Mouse (Mus musculus) limb, embryonic 13.5 days (tissue): ENCODE data around the gene Sbk1. TPM values are rescaled to one million over a fixed set of nuclear protein-coding genes. Genes with fewer than 3 reads are reported as not detected.
A peak's percentile ranks its signal among the peaks of the same experiment; 100 is the strongest.
"Not testable (repeated sequence)": the region's sequence is repeated elsewhere in the genome, so short reads cannot be mapped to it uniquely, and the experiment has no call there.

Source experiments
- ATAC-seq: fragments of 200-750 bp; cut with Nextera tagmentation; 2 replicates; pipeline ENCODE4 v1.8.0; 2017; ENCODE audit warnings: low read depth, moderate number of reproducible peaks, moderate TSS enrichment; ENCODE audit not compliant: low FRiP score
- H3K27ac ChIP-seq: fragments of 300-500 bp; sonication (generic); 2 replicates; pipeline ENCODE4 v1.5.1; 2015; ENCODE audit warnings: inconsistent platforms, mild to moderate bottlenecking, moderate library complexity
- H3K27me3 ChIP-seq: fragments of 300-500 bp; sonication (generic); 2 replicates; pipeline ENCODE4 v1.6.1; 2015; ENCODE audit warnings: mild to moderate bottlenecking, inconsistent platforms
- H3K36me3 ChIP-seq: fragments of 300-500 bp; sonication (generic); 2 replicates; pipeline ENCODE4 v1.6.1; 2015; ENCODE audit warnings: inconsistent platforms, mild to moderate bottlenecking, moderate library complexity
- H3K4me1 ChIP-seq: fragments of 300-500 bp; sonication (generic); 2 replicates; pipeline ENCODE4 v1.6.1; 2015; ENCODE audit warnings: inconsistent platforms
- H3K4me2 ChIP-seq: fragments of 300-500 bp; sonication (generic); replicated peaks from 2 replicates; pipeline ENCODE4 v1.6.1; 2015; ENCODE audit warnings: inconsistent platforms, mild to moderate bottlenecking, moderate library complexity
- H3K4me3 ChIP-seq: fragments of 300-500 bp; sonication (generic); 2 replicates; pipeline ENCODE4 v1.5.1; 2015; ENCODE audit warnings: moderate library complexity, mild to moderate bottlenecking, inconsistent platforms
- H3K9ac ChIP-seq: fragments of 300-500 bp; sonication (generic); 2 replicates; pipeline ENCODE4 v1.6.1; 2015; ENCODE audit warnings: mild to moderate bottlenecking, inconsistent platforms
- H3K9me3 ChIP-seq: fragments of 300-500 bp; sonication (generic); 2 replicates; pipeline ENCODE4 v1.6.1; 2016; ENCODE audit warnings: inconsistent platforms
- WGBS: fragments of 180-500 bp; shearing (Covaris S2); methylation state at CpG from one replicate; pipeline ENCODE4 v1.1.7; 2015; 5-methylcytosine and 5-hydroxymethylcytosine counted together
- polyA plus RNA-seq: library from polyadenylated mRNA; unstranded; fragments of >200 nt; fragmentation: Nextera tagmentation; extraction: Ambion mirVana; gene quantifications from 2 replicates; pipeline ENCODE4 v1.2.1, GENCODE M21; 2015

Gene Sbk1
- polyA plus RNA-seq, 1 experiment from 2014 or later = 58.2 TPM

DNA sequence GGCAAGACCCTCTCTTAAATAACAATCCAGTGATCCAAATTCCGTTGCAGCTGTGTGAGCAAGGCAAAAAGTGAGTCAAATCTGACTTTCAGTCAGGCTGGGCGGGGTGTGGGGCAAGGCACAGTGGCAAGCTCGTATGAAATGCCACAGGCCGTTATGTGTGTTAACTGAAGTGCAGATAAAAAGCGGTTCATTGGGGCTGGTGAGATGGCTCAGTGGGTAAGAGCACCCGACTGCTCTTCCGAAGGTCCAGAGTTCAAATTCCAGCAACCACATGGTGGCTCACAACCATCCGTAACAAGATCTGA is 10.2 kb downstream of the Sbk1 start:
- not testable (repeated sequence) for H3K4me2 ChIP-seq, H3K27me3 ChIP-seq, H3K9ac ChIP-seq, H3K4me3 ChIP-seq, H3K9me3 ChIP-seq, H3K27ac ChIP-seq, ATAC-seq
- peaks cover 17% of the 10 kb centered on the region for H3K4me1 ChIP-seq
- peaks cover 85% of the 10 kb centered on the region for H3K36me3 ChIP-seq
- 82% methylated on average over 8 of the region's 8 CpGs for WGBS

DNA sequence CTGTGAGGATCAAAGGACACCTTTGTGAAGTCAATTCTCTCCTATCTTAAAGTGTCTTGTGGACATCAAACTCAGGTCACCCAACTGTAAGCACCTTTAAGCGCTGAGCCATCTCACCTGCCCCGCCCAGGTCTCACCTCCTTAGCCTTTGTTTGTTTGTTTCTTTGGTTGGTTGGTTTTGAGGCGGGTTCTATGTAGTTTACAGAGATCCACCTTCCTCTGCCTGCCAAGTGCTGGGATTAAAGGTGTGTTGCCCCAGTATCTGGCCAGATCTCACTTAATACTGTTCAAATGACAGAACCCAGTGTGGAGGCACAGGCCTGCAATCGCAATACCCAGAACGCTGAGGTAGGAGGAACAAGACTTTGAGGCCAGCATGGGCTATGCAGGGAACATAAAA is 11.6 kb downstream of the Sbk1 start:
- Histone ChIP-seq H3K4me1 (peaks cover 11% of the 10 kb centered on the region), H3K36me3 (peaks cover 81% of the 10 kb centered on the region), H3K27me3 (no peaks in the 10 kb centered on the region), H3K4me2 (no peak overlapping the region), H3K9me3 (no peaks in the 10 kb centered on the region), H3K27ac (no peak overlapping the region), H3K9ac (no peak overlapping the region), H3K4me3 (no peak overlapping the region)
- no peak for ATAC-seq
- 89% methylated on average over 5 of the region's 5 CpGs for WGBS

DNA sequence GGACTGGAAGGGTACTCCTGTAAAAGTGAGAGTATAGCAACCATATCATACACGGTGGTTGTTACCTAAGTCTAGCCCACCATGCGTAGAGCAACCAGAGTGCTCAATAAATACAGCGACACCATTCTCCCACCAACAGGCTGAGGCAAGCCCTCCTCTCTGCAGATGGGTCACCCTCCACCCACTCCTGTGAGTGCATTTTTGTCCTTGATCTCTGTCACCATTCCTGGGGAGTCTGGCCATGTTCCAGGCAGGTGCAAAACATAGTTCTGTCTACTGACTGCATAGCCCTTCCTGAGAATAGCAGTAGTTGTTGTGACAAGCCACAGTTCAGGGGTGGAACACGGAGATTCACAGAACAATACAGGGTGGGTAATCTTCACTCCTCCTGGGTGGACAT is 12.0 kb downstream of the Sbk1 start:
- no peaks in the 10 kb centered on the region for H3K9me3 ChIP-seq
- 86% methylated on average over 4 of the region's 4 CpGs for WGBS
- peaks cover 81% of the 10 kb centered on the region for H3K36me3 ChIP-seq
- no peak overlapping the region for H3K4me2 ChIP-seq
- H3K4me1 ChIP-seq = peaks cover 11% of the 10 kb centered on the region
- ATAC-seq = no peak
- no peak overlapping the region for H3K9ac ChIP-seq
- no peak overlapping the region for H3K4me3 ChIP-seq
- no peaks in the 10 kb centered on the region for H3K27me3 ChIP-seq
- H3K27ac ChIP-seq = no peak overlapping the region

DNA sequence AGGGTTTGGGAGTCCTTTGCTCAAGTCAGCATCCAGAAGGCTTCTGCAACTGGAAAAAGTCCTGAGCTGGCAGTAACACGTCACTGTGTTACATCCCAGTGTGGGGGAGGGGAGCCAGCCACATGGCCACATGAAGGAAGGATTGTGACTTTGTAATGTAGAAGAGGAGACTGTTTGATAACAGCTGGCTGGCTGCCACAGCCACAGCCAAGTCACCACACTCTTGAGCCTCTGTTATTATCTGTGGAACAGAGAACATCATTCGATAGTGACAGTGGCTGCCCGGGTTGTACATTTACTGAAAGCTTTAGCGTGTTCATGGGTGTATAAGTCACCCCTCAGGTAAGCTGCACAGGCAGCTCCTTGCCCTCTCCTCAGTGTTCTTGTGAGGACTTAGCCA is 12.4 kb downstream of the Sbk1 start:
- H3K9me3 ChIP-seq = no peaks in the 10 kb centered on the region
- peaks cover 11% of the 10 kb centered on the region for H3K4me1 ChIP-seq
- H3K27ac ChIP-seq = no peak overlapping the region
- H3K4me3 ChIP-seq = no peak overlapping the region
- H3K4me2 ChIP-seq = no peak overlapping the region
- peaks cover 81% of the 10 kb centered on the region for H3K36me3 ChIP-seq
- no peak for ATAC-seq
- H3K9ac ChIP-seq = no peak overlapping the region
- WGBS = 72% methylated on average over 4 of the region's 4 CpGs
- no peaks in the 10 kb centered on the region for H3K27me3 ChIP-seq

DNA sequence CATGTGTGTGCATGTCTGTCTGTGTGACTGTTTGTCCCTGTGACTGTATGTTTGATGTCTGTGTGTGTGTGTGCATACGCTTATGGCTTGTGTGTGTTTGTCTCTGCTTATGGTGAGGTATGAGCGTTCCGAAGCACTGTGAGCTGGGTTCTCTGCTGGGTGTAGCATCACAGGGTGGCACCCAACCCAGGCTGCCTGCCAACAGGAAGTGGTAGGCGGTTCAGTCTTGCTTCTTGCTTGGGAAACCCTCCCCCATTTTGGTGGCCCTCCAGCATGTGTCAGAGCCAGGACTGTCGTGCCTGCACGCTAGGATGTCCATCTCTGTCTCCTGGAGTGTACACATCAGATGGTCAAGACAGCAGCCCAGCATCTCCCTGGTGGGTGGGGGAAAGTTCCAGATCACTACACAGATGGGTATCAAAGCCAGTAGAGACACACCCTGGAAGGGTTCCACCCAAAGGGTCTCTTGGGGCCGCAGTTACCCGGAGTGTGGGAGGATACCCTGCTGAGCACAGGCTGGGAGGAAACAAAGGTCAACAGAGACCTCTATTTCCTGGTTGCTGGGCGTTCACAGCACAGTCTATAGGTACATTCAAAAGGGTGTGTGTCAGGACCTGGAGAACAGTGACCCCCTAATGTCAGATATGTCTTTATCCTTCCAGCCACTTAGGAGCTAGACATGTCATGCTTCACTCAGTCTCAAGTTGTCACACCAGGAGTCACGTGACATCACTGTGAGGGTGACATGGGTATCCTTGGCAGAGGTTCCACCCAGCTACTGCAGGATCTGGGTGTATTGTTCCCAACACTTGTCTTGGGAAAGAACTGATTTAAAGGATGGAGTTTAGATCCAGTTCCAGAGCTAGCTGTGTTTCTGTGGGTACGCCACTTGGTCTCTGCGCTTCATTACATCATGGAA is 13.1 kb downstream of the Sbk1 start:
- no peak overlapping the region for H3K4me3 ChIP-seq
- H3K9me3 ChIP-seq = no peaks in the 10 kb centered on the region
- no peak overlapping the region for H3K27ac ChIP-seq
- H3K9ac ChIP-seq = no peak overlapping the region
- ATAC-seq = no peak
- H3K27me3 ChIP-seq = no peaks in the 10 kb centered on the region
- peaks cover 11% of the 10 kb centered on the region for H3K4me1 ChIP-seq
- H3K36me3 ChIP-seq = peaks cover 82% of the 10 kb centered on the region
- WGBS = 83% methylated on average over 12 of the region's 12 CpGs
- no peak overlapping the region for H3K4me2 ChIP-seq

DNA sequence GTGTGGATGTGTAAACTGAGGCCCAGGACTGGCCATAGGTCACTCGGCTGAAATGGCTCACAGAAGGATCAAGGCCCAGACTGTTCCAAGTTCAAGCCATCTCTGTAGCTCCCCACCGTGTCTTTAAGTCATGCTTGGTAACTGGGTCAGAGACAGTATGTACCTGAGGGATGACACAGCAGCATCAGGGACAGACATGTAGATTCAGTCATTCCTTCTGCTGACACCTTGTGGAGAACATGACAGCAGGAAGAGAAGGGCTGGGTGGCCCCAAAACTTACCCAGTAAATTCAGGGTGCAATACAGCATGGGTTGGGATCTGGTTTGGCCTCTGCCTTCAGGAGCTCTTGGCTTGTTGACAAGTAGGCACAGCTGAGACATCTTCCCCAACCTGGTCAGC is 13.9 kb downstream of the Sbk1 start:
- H3K27ac ChIP-seq = no peak overlapping the region
- H3K9ac ChIP-seq = no peak overlapping the region
- H3K4me1 ChIP-seq = peaks cover 11% of the 10 kb centered on the region
- H3K36me3 ChIP-seq = peaks cover 82% of the 10 kb centered on the region
- ATAC-seq = no peak
- H3K27me3 ChIP-seq = no peaks in the 10 kb centered on the region
- no peak overlapping the region for H3K4me2 ChIP-seq
- WGBS = 88% methylated on average over 2 of the region's 2 CpGs
- H3K9me3 ChIP-seq = no peaks in the 10 kb centered on the region
- no peak overlapping the region for H3K4me3 ChIP-seq

DNA sequence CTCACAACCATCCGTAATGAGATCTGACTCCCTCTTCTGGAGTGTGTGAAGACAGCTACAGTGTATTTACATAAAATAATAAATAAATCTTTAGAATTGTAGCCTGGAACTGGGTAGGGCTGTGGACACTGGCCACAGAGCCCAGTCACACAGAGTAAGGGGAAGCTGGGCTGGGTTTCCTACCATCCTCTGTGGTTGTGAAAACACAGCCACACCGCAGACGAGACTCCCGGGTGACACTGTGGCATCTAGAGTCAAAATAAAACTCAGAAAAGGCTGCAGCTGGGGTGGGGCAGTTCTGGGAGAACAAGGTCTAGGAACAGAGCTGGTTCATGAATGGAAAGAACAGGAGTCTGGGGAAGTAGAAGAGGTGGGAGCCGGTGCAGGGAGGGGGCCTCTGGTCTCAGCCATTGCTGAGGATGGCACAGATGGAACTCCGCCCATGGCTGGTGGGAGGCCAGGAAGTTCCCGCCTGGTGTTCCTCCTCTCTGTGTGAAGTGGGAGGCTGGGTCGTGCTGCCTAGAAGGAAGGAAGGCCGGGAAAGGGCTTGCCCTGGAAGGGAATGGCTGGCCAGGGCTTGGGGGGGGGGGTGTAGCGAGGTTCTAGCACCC is 15.2 kb downstream of the Sbk1 start:
- no peaks in the 10 kb centered on the region for H3K27me3 ChIP-seq
- H3K9ac ChIP-seq = 0 out of 2 replicates have a peak overlapping the region, but pooled peaks have one; percentile 31
- ATAC-seq = no peak
- H3K4me1 ChIP-seq = peaks cover 11% of the 10 kb centered on the region
- H3K4me2 ChIP-seq = no peak overlapping the region
- peaks cover 82% of the 10 kb centered on the region for H3K36me3 ChIP-seq
- H3K9me3 ChIP-seq = no peaks in the 10 kb centered on the region
- 64% methylated on average over 9 of the region's 10 CpGs for WGBS
- H3K27ac ChIP-seq = no peak overlapping the region
- no peak overlapping the region for H3K4me3 ChIP-seq

DNA sequence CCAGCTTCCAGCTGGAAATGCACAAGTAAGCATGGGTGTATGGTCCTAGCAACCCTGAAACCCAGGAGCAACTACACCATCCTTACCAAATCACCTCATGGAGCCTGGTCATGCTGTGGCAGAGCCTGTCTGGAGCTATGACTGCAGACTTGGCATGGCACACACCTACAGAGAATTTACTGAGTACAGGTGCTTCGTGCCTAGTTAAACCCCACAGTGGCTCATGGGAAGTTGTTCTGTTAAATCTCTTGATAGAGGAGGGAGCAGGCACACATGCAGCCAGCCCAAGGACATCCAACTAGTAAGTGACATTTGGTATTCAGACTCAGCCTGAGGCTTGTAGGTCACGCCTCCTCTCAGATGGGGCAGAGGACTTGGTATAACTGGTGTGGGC is 15.7 kb downstream of the Sbk1 start:
- H3K36me3 ChIP-seq = peaks cover 86% of the 10 kb centered on the region
- H3K27me3 ChIP-seq = no peaks in the 10 kb centered on the region

DNA sequence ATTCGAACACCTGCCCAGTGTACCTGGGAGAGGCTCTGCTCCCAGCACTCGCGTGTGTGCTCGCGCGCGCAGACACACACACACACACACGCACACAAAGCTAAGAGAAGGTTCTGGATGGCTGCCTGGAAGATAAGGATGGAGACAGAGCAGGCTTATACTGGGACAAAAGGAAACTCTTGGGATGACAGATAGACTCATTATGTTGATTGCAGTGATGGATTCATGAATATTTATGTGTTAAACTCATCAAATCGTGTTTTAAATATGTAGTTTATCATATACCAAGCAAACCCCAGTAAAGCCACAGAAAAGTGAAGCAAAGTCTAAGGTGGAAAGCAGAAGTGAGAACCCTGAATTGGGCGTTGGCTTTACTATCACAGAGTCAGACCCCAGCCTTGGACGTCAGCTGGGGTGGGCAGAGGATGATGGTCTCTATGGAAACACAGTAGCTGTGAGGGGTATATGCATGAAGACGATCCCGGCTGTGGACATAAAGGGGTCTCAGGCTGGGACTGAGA is 16.2 kb downstream of the Sbk1 start:
- WGBS = 93% methylated on average over 13 of the region's 13 CpGs

More for the DNA sequence above, 15.7 kb downstream of the Sbk1 start:
- no peak for ATAC-seq
- Histone ChIP-seq H3K27ac (no peak overlapping the region), H3K4me1 (peaks cover 11% of the 10 kb centered on the region), H3K4me2 (no peak overlapping the region), H3K4me3 (no peak overlapping the region), H3K9me3 (no peaks in the 10 kb centered on the region), H3K9ac (no peak overlapping the region)
- 82% methylated on average over 2 of the region's 2 CpGs for WGBS

DNA sequence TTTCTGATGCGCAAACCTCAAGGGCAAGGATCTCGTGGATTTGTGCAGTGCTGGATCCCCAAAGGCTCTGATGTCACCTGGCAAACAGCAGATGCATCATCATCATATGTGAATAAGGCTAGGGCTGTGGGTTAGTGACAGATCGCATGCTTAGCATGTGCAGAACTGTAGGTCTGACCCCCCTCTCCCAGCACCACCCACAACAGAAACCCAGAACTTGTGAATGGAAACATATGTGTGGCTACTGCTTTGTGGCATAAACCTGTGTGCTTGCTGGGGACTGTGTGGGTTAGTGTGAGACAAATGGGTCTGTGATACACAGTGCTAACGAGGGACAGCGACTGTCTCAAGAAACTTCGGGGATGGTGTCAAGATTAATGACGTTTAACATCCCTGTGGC is 17.0 kb downstream of the Sbk1 start:
- Histone ChIP-seq H3K9ac (no peak overlapping the region), H3K4me1 (peaks cover 11% of the 10 kb centered on the region), H3K36me3 (peaks cover 89% of the 10 kb centered on the region), H3K4me2 (no peak overlapping the region), H3K27me3 (no peaks in the 10 kb centered on the region), H3K4me3 (no peak overlapping the region), H3K27ac (no peak overlapping the region), H3K9me3 (no peaks in the 10 kb centered on the region)
- no peak for ATAC-seq
- WGBS = 81% methylated on average over 7 of the region's 7 CpGs

More for the DNA sequence above, 16.2 kb downstream of the Sbk1 start:
- H3K4me3 ChIP-seq = no peak overlapping the region
- H3K9ac ChIP-seq = no peak overlapping the region
- peaks cover 86% of the 10 kb centered on the region for H3K36me3 ChIP-seq
- no peak for ATAC-seq
- no peak overlapping the region for H3K27ac ChIP-seq
- peaks cover 11% of the 10 kb centered on the region for H3K4me1 ChIP-seq
- no peak overlapping the region for H3K4me2 ChIP-seq
- no peaks in the 10 kb centered on the region for H3K9me3 ChIP-seq
- H3K27me3 ChIP-seq = no peaks in the 10 kb centered on the region

DNA sequence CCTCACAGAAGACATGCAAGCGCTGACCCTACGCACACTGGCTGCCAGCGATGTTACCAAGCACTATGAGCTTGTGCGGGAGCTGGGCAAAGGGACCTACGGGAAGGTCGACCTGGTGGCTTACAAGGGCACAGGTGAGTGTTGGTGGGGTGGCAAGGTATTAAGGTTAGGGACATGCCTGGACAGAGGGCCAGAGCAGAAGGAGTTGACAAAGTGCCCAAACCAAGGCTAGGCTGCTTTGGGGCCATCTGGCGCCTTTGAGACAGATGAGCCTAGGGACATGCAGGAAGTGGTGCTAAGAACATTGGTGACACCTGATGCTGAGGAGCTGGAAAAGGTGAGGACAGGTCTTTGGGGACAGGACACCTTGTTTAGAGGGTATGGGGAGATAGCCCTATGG is 17.5 kb downstream of the Sbk1 start:
- no peak overlapping the region for H3K4me2 ChIP-seq
- no peaks in the 10 kb centered on the region for H3K9me3 ChIP-seq
- no peak for ATAC-seq
- no peak overlapping the region for H3K4me3 ChIP-seq
- peaks cover 88% of the 10 kb centered on the region for H3K36me3 ChIP-seq
- H3K4me1 ChIP-seq = peaks cover 10% of the 10 kb centered on the region
- no peaks in the 10 kb centered on the region for H3K27me3 ChIP-seq
- 96% methylated on average over 7 of the region's 7 CpGs for WGBS
- H3K9ac ChIP-seq = no peak overlapping the region
- no peak overlapping the region for H3K27ac ChIP-seq

DNA sequence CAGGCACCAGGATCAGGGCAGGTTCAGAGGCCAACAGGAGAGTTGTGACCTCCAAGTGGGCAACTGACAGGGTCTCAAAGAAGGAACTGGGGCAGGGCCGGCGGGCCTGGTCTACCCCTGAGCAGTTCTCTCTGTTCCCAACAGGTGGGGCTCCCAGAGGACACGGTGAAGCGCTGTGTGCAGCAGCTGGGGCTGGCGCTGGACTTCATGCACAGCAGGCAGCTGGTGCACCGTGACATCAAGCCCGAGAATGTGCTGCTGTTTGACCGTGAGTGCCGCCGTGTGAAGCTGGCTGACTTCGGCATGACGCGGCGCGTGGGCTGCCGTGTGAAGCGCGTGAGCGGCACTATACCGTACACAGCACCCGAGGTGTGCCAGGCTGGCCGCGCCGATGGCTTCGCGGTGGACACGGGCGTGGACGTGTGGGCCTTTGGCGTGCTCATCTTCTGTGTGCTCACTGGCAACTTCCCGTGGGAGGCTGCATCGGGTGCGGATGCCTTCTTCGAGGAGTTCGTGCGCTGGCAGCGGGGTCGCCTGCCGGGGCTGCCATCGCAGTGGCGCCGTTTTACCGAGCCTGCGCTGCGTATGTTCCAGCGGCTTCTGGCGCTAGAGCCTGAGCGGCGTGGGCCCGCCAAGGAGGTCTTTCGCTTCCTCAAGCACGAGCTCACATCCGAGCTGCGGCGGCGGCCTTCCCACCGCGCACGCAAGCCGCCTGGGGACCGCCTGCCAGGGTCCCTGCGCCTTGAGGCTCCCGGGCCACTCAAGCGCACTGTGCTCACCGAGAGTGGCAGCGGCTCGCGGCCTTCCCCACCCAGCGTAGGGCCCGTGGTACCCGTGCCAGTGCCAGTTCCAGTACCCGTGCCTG is 19.5 kb downstream of the Sbk1 start:
- H3K9ac ChIP-seq = no peak overlapping the region
- H3K9me3 ChIP-seq = no peaks in the 10 kb centered on the region
- peaks cover 71% of the 10 kb centered on the region for H3K36me3 ChIP-seq
- WGBS = 90% methylated on average over 72 of the region's 72 CpGs
- no peaks in the 10 kb centered on the region for H3K27me3 ChIP-seq
- no peak overlapping the region for H3K4me3 ChIP-seq
- no peak overlapping the region for H3K4me2 ChIP-seq
- 0 out of 2 replicates have a peak, but pooled peaks cover 2% of the 10 kb centered on the region for H3K4me1 ChIP-seq
- no peak for ATAC-seq
- H3K27ac ChIP-seq = no peak overlapping the region
